ENCODE assay signal across 9 mouse cellular contexts in genomic region chr4:106123038-106123654, GRCm38 (mm10).
DNase-seq lines count a peak whose midpoint lies in the region; ATAC-seq lines count a peak whose summit lies in the region.
"Had no signal": no experiment of that assay in that cellular context is flagged by ENCODE, and none has a peak within 500 bp of the region (broad histone marks: within the 10 kb centered on the region; RNA-seq: fewer than 3 reads in every experiment).

No protein-coding gene starts in this region.

- DNase-seq in urinary bladder, adult 18-20 months (ENCODE audit: low spot score in 2 of 2): peak; percentile 45 to 78
- no peak for DNase-seq in urinary bladder, postnatal 10 days (ENCODE audit: low spot score)
- DNase-seq in gastrocnemius, postnatal 36 days: peak; percentile 22 to 34
- peak; percentile 28 for DNase-seq in lung, postnatal 14 days
- DNase-seq in cerebellum, adult 8-10 months: no peak
- DNase-seq in left cerebral cortex, adult 9 months (ENCODE audit: low spot score in 2 of 2): no peak
- DNase-seq: cerebellum, postnatal 10 days; kidney, adult 8-10 months had no signal

- no peak for ATAC-seq in erythroid progenitor cell, adult 5-6 weeks (replicated peaks; ENCODE audit: low FRiP score, poor library complexity, severe bottlenecking)

- intact Hi-C loops in gastrocnemius, postnatal 36 days (cut with DNase I): loop anchor here (10.0 kb wide), 1 partner anchor 252 kb away; no protein-coding TSS in a partner anchor

Comparison
In these comparisons a context has a peak if more than half of its experiments do, and no peak if none do; other contexts are left out.
1. DNase-seq: peak in urinary bladder, adult 18-20 months (2 of 2), gastrocnemius, postnatal 36 days (2 of 2) and lung, postnatal 14 days (single experiment); none in urinary bladder, postnatal 10 days (single experiment), cerebellum, adult 8-10 months (single experiment) and left cerebral cortex, adult 9 months (0 of 2).